Mouse (Mus musculus) spleen, postnatal 10 days (tissue): ENCODE data around the gene Tagap.
"Not testable (repeated sequence)": the region's sequence is repeated elsewhere in the genome, so short reads cannot be mapped to it uniquely, and the experiment has no call there.

Experiments
- DNase-seq, 2 experiments: peaks; one replicate each; pipeline ENCODE4 v3.0.0; 2021 to 2022; ENCODE audit warnings: low spot score in 2 of 2

The Tagap gene

GRCm38 (mm10) chr17:7968490-7968889 is 42.7 kb downstream of the Tagap start:
- not testable (repeated sequence) for DNase-seq

- DNase-seq = not testable (repeated sequence)
These were observed 44.0 kb downstream of the Tagap start for GRCm38 (mm10) chr17:7969782-7970181.

- DNase-seq = not testable (repeated sequence)
These were observed 57.7 kb downstream of the Tagap start for GRCm38 (mm10) chr17:7983484-7983883.
